Mouse (Mus musculus): ENCODE measurements around the gene Wwox. TPM values are rescaled to one million over a fixed set of nuclear protein-coding genes. Genes with fewer than 3 reads are reported as not detected.

Wwox gene
- polyA plus RNA-seq, 1 experiment from 2014 or later: 11.0 TPM

DNA sequence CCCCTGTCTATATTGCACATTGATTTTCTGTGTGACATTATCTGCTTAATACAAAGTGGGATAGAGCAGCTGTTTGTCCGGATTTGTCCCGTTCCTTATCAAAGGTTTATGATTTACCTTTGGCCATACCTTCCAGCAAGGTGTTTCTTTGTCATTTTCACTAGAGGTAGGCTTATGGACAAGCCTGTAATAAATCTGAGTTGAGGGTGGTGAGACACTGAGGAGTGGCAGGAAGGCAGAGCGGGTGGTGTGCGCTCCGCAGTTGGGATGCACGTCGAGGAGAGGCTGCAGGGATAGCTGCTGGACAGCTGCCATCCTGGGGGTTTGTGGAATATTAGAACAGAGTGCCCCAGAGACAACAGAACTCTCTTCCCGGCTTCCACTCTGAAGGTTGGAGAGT lies 458.0 kb downstream of the Wwox start:
- WGBS: 86% methylated on average over 8 of the region's 8 CpGs
- H3K4me1 ChIP-seq (ENCODE audit: control insufficient read depth, insufficient read depth, low read length): peaks cover 7% of the 10 kb centered on the region; the same call in 1 of the 2 replicates
- H3K4me2 ChIP-seq (ENCODE audit: low read depth): no peak overlapping the region
- H3K36me3 ChIP-seq (ENCODE audit: control insufficient read depth, insufficient read depth, low read length): no peaks in the 10 kb centered on the region
- H3K27ac ChIP-seq (ENCODE audit: low read depth, low read length): no peak overlapping the region
- no peak overlapping the region for H3K4me3 ChIP-seq (ENCODE audit: low read depth, low read length)
- ATAC-seq (ENCODE audit: insufficient read depth, low FRiP score, low TSS enrichment): no peak
- no peaks in the 10 kb centered on the region for H3K9me3 ChIP-seq (ENCODE audit: control insufficient read depth, low read length)
- no peaks in the 10 kb centered on the region for H3K27me3 ChIP-seq (ENCODE audit: control insufficient read depth, insufficient read depth, low read length)
- no peak overlapping the region for H3K9ac ChIP-seq (ENCODE audit: low read length)
- no peak for DNase-seq (ENCODE audit: low spot score)

DNA sequence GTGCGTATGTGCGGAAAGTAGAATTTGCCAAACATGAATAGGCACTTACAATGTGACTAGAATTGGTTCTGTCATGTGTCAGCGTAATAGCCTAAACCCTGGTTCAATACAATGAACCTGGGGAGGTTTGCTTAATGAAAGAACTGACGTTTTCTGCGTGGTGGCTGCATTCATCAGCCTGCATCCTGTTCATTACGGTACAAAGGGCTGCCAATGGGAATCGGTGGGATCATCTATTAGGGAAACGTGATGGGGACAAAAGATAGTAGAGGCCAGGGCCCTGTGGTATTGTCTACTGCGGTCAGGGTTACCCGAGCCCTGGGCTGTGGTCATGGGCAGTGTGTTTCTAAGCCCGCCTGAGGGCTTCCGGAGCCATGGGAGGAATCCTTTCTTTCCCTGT lies 459.7 kb downstream of the Wwox start:
- no peaks in the 10 kb centered on the region for H3K9me3 ChIP-seq (ENCODE audit: control insufficient read depth, low read length)
- H3K4me3 ChIP-seq (ENCODE audit: low read depth, low read length): no peak overlapping the region
- no peak overlapping the region for H3K4me2 ChIP-seq (ENCODE audit: low read depth)
- no peak for ATAC-seq (ENCODE audit: insufficient read depth, low FRiP score, low TSS enrichment)
- peaks cover 7% of the 10 kb centered on the region; the same call in 1 of the 2 replicates for H3K4me1 ChIP-seq (ENCODE audit: control insufficient read depth, insufficient read depth, low read length)
- 50% methylated on average over 12 of the region's 12 CpGs for WGBS
- H3K36me3 ChIP-seq (ENCODE audit: control insufficient read depth, insufficient read depth, low read length): no peaks in the 10 kb centered on the region
- no peak overlapping the region for H3K27ac ChIP-seq (ENCODE audit: low read depth, low read length)
- H3K9ac ChIP-seq (ENCODE audit: low read length): no peak overlapping the region; the same call in 1 of the 2 replicates
- H3K27me3 ChIP-seq (ENCODE audit: control insufficient read depth, insufficient read depth, low read length): no peaks in the 10 kb centered on the region
- DNase-seq (ENCODE audit: low spot score): no peak

DNA sequence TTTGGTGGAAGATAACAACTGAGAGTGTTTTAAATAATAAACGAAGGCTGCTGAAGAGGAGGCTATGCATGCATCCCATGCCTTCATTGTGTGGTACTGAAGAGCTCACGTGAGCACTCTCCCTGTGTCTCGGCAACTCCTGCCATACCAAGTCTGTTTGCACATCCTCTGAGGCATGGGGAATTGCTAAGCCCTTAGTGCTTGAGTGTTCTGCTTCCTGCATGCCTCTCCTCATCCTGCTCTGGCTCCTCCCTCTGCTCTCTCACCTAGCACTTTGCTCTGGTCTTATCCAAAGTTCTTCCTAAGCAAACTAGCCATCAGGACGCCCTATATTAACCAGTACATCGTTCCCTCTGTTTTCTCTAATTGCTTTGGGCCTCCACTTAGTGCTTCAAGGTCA lies 463.1 kb downstream of the Wwox start:
- DNase-seq (ENCODE audit: low spot score) (no peak), ATAC-seq (ENCODE audit: insufficient read depth, low FRiP score, low TSS enrichment) (no peak)
- no peak overlapping the region for H3K27ac ChIP-seq (ENCODE audit: low read depth, low read length)
- H3K36me3 ChIP-seq (ENCODE audit: control insufficient read depth, insufficient read depth, low read length): no peaks in the 10 kb centered on the region
- H3K4me3 ChIP-seq (ENCODE audit: low read depth, low read length): no peak overlapping the region
- no peaks in the 10 kb centered on the region for H3K27me3 ChIP-seq (ENCODE audit: control insufficient read depth, insufficient read depth, low read length)
- H3K4me2 ChIP-seq (ENCODE audit: low read depth): no peak overlapping the region
- 92% methylated on average over 5 of the region's 5 CpGs for WGBS
- H3K4me1 ChIP-seq (ENCODE audit: control insufficient read depth, insufficient read depth, low read length): peaks cover 11% of the 10 kb centered on the region
- no peaks in the 10 kb centered on the region for H3K9me3 ChIP-seq (ENCODE audit: control insufficient read depth, low read length)
- H3K9ac ChIP-seq (ENCODE audit: low read length): no peak overlapping the region

DNA sequence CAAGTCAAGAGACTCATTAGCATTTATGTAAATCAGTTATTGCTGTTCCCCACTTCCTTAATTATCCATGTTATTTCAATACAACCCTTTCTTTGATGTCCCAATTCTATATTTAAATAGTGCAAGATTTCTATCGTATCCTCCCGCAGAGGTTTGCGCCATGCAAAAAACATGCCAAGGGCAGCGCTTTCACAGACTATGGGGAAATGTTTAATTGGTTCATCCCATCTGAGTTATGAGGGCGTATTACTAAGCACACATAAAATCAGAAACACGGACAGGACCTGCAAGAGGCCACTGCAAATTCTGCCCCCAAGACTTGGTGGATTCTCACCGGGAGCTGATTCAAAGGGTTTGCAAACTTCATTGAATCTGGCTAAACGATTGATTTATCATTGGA lies 468.6 kb downstream of the Wwox start:
- DNase-seq (ENCODE audit: low spot score) (no peak), ATAC-seq (ENCODE audit: insufficient read depth, low FRiP score, low TSS enrichment) (no peak)
- H3K4me3 ChIP-seq (ENCODE audit: low read depth, low read length): no peak overlapping the region
- no peak overlapping the region for H3K27ac ChIP-seq (ENCODE audit: low read depth, low read length)
- H3K36me3 ChIP-seq (ENCODE audit: control insufficient read depth, insufficient read depth, low read length): no peaks in the 10 kb centered on the region
- 86% methylated on average over 8 of the region's 8 CpGs for WGBS
- no peak overlapping the region for H3K4me2 ChIP-seq (ENCODE audit: low read depth)
- no peak overlapping the region for H3K9ac ChIP-seq (ENCODE audit: low read length)
- peaks cover 8% of the 10 kb centered on the region for H3K4me1 ChIP-seq (ENCODE audit: control insufficient read depth, insufficient read depth, low read length)
- no peaks in the 10 kb centered on the region for H3K9me3 ChIP-seq (ENCODE audit: control insufficient read depth, low read length)
- no peaks in the 10 kb centered on the region for H3K27me3 ChIP-seq (ENCODE audit: control insufficient read depth, insufficient read depth, low read length)

DNA sequence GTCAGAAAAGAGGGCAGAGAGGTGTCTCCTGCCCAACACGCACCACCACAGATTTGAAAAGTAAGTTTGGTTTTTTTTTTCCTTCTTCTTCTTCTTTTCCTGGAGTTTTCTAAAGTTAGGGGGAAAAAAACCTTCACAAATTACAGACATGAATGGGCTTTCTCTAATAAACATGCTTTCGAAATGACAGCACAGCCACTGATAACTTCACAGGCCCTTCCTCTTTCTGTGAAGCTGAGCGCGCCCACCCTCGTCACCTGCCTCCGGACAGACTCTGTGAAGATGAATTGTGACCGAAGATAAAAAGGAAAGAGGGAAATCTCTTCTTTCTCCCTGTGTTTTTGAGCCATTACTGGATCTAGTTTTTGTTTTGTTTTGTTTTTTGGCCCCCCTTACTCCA lies 469.1 kb downstream of the Wwox start:
- H3K9me3 ChIP-seq (ENCODE audit: control insufficient read depth, low read length): no peaks in the 10 kb centered on the region
- H3K27ac ChIP-seq (ENCODE audit: low read depth, low read length): no peak overlapping the region
- H3K4me1 ChIP-seq (ENCODE audit: control insufficient read depth, insufficient read depth, low read length): peaks cover 8% of the 10 kb centered on the region
- 79% methylated on average over 7 of the region's 7 CpGs for WGBS
- ATAC-seq (ENCODE audit: insufficient read depth, low FRiP score, low TSS enrichment) (no peak), DNase-seq (ENCODE audit: low spot score) (no peak)
- H3K36me3 ChIP-seq (ENCODE audit: control insufficient read depth, insufficient read depth, low read length): no peaks in the 10 kb centered on the region
- H3K27me3 ChIP-seq (ENCODE audit: control insufficient read depth, insufficient read depth, low read length): no peaks in the 10 kb centered on the region
- no peak overlapping the region for H3K4me3 ChIP-seq (ENCODE audit: low read depth, low read length)
- H3K9ac ChIP-seq (ENCODE audit: low read length): no peak overlapping the region
- H3K4me2 ChIP-seq (ENCODE audit: low read depth): no peak overlapping the region

DNA sequence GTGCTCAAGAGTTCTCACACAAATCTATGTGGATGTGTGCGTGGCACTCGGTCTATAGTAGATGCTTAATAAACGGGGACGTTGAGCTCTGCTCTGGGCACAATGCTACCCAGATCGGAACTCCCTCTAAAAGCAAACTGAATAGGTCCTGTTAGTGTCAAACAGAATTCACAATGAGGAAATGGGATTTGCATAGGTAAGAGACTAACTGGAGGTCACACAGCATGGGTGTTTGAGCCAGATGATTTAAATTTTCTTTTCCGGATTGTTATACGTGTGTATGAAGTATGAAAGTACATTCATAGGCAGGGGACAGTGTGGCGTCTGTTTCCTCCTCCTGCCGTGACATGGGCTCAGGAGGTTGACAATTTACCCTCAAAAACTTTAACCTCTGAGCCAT lies 469.7 kb downstream of the Wwox start:
- Histone ChIP-seq H3K27ac (ENCODE audit: low read depth, low read length) (no peak overlapping the region), H3K9ac (ENCODE audit: low read length) (no peak overlapping the region), H3K9me3 (ENCODE audit: control insufficient read depth, low read length) (no peaks in the 10 kb centered on the region), H3K4me3 (ENCODE audit: low read depth, low read length) (no peak overlapping the region), H3K4me2 (ENCODE audit: low read depth) (no peak overlapping the region), H3K27me3 (ENCODE audit: control insufficient read depth, insufficient read depth, low read length) (no peaks in the 10 kb centered on the region), H3K36me3 (ENCODE audit: control insufficient read depth, insufficient read depth, low read length) (no peaks in the 10 kb centered on the region), H3K4me1 (ENCODE audit: control insufficient read depth, insufficient read depth, low read length) (peaks cover 8% of the 10 kb centered on the region)
- WGBS: 73% methylated on average over 9 of the region's 9 CpGs
- ATAC-seq (ENCODE audit: insufficient read depth, low FRiP score, low TSS enrichment): no peak
- no peak for DNase-seq (ENCODE audit: low spot score)

DNA sequence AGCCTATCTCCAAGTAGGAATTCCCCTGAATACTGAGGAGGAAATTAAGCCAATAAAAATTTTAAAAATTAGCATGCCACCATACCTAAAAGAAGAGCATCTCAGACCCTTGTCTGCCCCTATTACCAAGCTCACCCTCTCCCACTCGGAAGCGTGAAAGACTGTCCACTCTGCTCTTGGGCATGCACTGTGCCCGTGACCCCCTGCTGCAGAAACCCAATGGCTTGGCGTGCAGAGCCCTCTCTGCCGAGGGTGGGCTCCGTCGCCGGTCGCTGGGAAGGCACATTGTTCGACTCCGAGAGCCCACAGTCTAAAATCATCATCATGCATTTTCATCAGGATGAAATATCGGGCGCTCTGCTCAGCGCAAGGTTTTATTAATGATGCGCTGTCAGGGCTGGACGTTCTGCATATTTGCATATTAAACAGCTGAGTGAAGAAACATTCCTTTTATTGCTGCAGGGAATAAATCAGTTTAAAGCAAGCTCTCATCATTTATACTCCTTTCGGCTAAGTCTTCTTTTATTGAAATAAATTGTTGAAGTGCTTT lies 471.7 kb downstream of the Wwox start:
- H3K4me2 ChIP-seq (ENCODE audit: low read depth): peak overlapping the region; percentile 23; the same call in 1 of the 2 replicates
- no peak overlapping the region for H3K9ac ChIP-seq (ENCODE audit: low read length)
- DNase-seq (ENCODE audit: low spot score): no peak
- peaks cover 8% of the 10 kb centered on the region for H3K4me1 ChIP-seq (ENCODE audit: control insufficient read depth, insufficient read depth, low read length)
- H3K9me3 ChIP-seq (ENCODE audit: control insufficient read depth, low read length): no peaks in the 10 kb centered on the region
- no peak; the same call in 1 of the 2 replicates for ATAC-seq (ENCODE audit: insufficient read depth, low FRiP score, low TSS enrichment)
- no peaks in the 10 kb centered on the region for H3K27me3 ChIP-seq (ENCODE audit: control insufficient read depth, insufficient read depth, low read length)
- H3K4me3 ChIP-seq (ENCODE audit: low read depth, low read length): no peak overlapping the region
- no peaks in the 10 kb centered on the region for H3K36me3 ChIP-seq (ENCODE audit: control insufficient read depth, insufficient read depth, low read length)
- H3K27ac ChIP-seq (ENCODE audit: low read depth, low read length): no peak overlapping the region
- 40% methylated on average over 17 of the region's 17 CpGs for WGBS

DNA sequence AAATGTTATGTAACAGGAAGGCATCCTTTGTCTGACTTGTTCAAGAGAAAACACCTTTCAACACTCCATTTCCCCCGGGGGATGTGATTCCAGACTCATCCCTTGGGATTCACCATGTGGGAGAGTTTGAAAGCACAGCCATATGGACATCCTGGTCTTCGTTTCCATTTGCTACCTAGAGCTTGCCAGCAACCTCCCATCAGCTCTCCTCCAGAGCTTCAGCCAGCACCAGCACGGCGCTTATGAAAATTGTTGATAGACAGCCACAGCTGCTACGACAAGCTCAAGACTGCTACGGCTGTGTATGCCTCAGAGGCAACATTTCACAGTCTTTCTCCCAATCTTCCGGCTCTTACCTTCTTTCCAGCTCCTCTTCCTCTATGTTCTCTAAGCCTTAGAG lies 484.2 kb downstream of the Wwox start:
- 81% methylated on average over 7 of the region's 7 CpGs for WGBS
- Histone ChIP-seq H3K4me3 (ENCODE audit: low read depth, low read length) (no peak overlapping the region), H3K9me3 (ENCODE audit: control insufficient read depth, low read length) (no peaks in the 10 kb centered on the region), H3K27ac (ENCODE audit: low read depth, low read length) (no peak overlapping the region), H3K36me3 (ENCODE audit: control insufficient read depth, insufficient read depth, low read length) (no peaks in the 10 kb centered on the region), H3K27me3 (ENCODE audit: control insufficient read depth, insufficient read depth, low read length) (no peaks in the 10 kb centered on the region), H3K4me1 (ENCODE audit: control insufficient read depth, insufficient read depth, low read length) (0 out of 2 replicates have a peak, but pooled peaks cover 2% of the 10 kb centered on the region), H3K4me2 (ENCODE audit: low read depth) (no peak overlapping the region), H3K9ac (ENCODE audit: low read length) (no peak overlapping the region)
- ATAC-seq (ENCODE audit: insufficient read depth, low FRiP score, low TSS enrichment) (no peak), DNase-seq (ENCODE audit: low spot score) (no peak)

DNA sequence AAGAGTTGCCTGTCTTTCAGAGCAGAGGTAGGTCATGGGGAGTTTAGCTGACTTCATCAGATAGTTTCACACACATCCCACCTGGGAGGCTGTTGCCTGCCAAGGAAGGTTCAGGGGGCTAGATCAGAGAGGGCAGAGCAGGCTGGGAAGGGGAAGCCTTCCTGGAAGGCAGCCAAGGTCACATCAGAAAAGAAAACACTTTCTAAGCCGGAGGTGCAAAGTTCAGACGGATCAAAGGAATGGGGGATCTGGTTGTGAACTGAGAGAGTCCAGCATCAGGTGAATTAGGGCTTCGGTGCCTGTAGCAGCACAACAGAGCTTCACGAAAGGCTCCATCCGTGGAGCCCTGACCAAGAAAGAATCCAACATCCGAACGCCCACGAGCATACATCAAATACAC lies 488.0 kb downstream of the Wwox start:
- ATAC-seq (ENCODE audit: insufficient read depth, low FRiP score, low TSS enrichment): no peak
- Histone ChIP-seq H3K27me3 (ENCODE audit: control insufficient read depth, insufficient read depth, low read length) (no peaks in the 10 kb centered on the region), H3K27ac (ENCODE audit: low read depth, low read length) (no peak overlapping the region), H3K9me3 (ENCODE audit: control insufficient read depth, low read length) (no peaks in the 10 kb centered on the region), H3K4me2 (ENCODE audit: low read depth) (no peak overlapping the region), H3K36me3 (ENCODE audit: control insufficient read depth, insufficient read depth, low read length) (no peaks in the 10 kb centered on the region), H3K4me3 (ENCODE audit: low read depth, low read length) (no peak overlapping the region), H3K9ac (ENCODE audit: low read length) (no peak overlapping the region), H3K4me1 (ENCODE audit: control insufficient read depth, insufficient read depth, low read length) (peaks cover 5% of the 10 kb centered on the region; the same call in 1 of the 2 replicates)
- WGBS: 70% methylated on average over 8 of the region's 8 CpGs
- no peak for DNase-seq (ENCODE audit: low spot score)
